Mouse (Mus musculus) left cerebral cortex, postnatal 25 days (tissue): ENCODE data around the gene Sema4a. TPM values are rescaled to one million over a fixed set of nuclear protein-coding genes. Genes with fewer than 3 reads are reported as not detected.

Experiments used
- DNase-seq, 2 experiments: peaks; one replicate each; pipeline ENCODE4 v3.0.0; 2022; ENCODE audit warnings: low spot score in 2 of 2, mixed read lengths in 1 of 2
- intact Hi-C: fragments of 180-260 bp; cut with DNase I; formaldehyde crosslinking; loops from one replicate; pipeline ENCODE4 v1.15.1; 2025
- microRNA-seq, 2 experiments: library from miRNA; unstranded; fragments of <30 nt; microRNA quantifications; one replicate each; pipeline ENCODE4 v1.2.0; 2022
- total RNA-seq, 2 experiments: library from RNA; stranded (reverse); gene quantifications; 2 replicates each; pipeline ENCODE4 v1.2.3; 2021

The Sema4a gene
- total RNA-seq, 2 experiments from 2014 or later: 49.2 to 57.9 TPM

DNA sequence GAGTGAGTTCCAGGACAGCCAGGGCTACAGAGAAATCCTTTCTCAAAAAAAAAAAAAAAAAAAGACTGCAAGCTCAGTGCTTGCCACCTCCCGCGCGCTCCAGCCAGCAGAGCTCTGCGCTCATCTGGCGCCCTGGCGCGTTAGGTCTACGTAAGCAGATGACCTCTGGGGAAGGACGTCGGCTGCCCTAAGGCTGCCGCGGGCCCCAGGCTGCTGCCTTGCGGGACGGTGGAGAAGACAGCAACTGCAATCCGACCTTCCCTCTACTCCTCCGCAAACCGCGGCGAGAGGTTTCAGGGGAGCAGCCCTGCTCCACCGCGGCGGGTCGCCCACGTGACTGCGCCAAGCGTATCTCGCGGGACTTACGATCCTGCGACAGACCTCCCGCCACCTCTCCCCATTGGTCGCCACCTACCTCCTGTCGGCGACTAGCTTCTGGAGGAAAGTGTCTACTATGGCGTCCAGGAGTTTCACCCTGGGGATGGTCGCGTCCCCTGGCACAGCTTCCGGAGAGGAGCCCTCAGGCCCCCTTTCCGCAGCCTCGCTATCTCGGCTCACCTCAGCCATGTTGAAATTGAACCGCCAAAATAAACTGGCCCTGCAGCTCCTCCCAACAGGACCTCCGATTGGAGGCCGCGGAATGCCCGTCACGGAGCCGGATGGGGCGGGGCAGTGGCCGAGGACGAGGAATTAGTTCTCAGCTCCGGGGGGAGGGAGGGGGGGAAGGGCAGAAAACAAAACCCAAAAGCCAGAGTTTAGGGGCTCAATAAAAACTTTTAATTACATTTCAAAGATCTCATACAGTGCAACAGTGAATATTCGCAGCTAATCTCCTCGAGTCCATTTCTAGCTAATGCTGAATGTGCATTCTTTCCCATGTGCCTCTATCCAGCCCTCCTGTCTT is 51.0 kb downstream of the Sema4a start, which contains the start of gene Pmf1:
Gene Pmf1 (minus strand): TSS at position 591 of the 904 bp plus-strand sequence.
- peak; percentile 90 to 93 for DNase-seq
- intact Hi-C loops: no loop called here

- intact Hi-C loops: no loop called here
- DNase-seq: no peak
Measured at GRCm38 (mm10) chr3:88408953-88409352, 52.0 kb downstream of the Sema4a start.

DNA sequence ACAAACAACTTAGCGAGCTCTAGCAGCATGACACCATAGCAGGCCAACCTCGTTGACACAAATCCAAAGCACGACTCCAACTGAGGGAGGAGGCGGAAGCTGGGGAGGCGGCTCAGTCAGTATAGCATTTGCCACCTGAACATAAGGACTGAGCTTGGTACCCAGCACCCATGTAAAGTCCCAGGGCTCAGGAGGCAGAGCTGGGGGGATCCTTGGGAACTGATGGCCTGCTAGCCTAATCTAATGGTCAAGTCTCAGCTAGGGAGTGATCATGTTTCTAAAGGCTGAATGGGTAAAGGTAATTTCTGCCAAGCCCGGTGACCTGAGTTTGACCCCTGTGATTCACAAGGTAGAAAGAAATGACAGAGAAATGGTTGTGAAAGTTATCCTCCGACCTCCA is 53.5 kb downstream of the Sema4a start:
- peak in 1 of 2 experiments; percentile 17 for DNase-seq
- intact Hi-C loops: loop anchor here (1.0 to 2.0 kb wide), 2 partner anchors 60 to 115 kb away; no protein-coding TSS in a partner anchor

GRCm38 (mm10) chr3:88407090-88407489 is 53.9 kb downstream of the Sema4a start:
- DNase-seq: peak; percentile 66 to 83
- intact Hi-C loops: loop anchor here (1.0 to 2.0 kb wide), 2 partner anchors 60 to 116 kb away; no protein-coding TSS in a partner anchor

DNA sequence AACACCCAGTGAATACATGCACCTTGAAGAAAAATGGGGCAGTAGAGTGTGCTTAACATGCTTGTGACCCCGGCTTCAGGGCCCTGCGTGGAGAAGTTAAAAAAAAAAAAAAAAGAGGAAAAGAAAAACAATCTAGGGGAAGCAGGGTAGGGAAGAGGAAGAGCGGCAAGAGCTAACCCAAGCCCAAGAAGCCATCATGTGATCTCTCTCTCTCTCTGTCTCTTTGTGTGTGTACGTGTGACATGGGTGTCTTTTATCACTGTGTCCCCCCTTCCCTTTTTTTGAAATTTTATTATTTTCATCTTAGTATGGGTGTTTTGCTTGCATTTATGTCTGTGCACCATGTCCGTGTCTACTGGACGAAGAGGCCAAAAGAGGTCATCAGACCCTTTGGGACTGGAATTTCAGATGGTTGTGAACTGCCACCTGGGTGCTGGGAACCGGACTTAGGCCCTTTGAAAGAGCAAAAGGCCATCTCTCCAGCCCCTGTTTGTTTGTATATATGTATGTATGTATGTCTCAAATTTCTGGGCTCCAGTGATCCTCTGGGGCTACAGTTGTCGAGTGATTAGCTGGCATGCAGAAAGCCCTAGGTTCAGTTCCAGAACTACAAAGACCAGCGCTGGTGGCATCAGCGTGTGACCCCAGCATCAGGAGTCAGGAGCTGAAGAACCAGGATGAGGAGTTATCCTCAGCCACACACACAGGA is 57.3 kb downstream of the Sema4a start:
- intact Hi-C loops: no loop called here
- DNase-seq: no peak

DNA sequence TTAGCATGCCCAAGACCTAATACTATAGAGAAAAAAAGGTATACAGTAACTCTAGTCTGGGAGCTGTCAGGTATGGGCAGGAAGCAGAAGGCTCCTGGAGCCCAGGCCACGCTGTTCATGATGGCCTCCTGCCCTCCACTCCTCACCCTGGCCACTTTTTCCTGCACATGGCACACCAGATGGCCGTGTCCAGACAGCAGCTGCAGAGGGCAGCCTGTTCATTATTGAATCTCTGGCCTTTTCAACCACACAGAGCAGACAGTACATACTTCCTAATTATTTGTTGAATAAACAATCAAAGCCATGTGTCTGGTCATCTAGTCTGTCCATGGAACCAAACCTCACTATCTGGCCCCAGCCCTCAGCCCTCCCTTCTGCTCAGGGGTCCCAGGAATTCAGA is 62.3 kb downstream of the Sema4a start:
- no peak for DNase-seq
- intact Hi-C loops: no loop called here

DNA sequence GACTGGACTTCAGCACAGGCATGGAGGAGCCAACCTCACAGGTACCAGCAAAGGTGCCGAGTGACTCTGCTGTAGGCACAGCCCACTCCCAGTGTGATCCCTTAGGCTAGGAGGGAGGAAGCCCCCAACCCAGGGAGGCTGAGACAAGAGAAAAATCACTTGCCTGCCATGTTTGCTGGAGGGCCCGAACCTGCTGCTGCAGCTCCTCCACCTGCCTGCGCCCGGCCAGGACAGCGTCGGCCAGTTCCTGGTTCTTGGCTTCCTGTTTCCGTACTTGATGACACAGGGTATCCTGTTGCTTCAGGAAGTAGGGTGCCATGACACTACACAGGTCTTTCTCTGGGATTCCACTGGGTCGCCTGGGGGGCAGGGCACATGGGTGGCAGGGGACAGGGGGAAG is 65.2 kb downstream of the Sema4a start:
- intact Hi-C loops: no loop called here

DNA sequence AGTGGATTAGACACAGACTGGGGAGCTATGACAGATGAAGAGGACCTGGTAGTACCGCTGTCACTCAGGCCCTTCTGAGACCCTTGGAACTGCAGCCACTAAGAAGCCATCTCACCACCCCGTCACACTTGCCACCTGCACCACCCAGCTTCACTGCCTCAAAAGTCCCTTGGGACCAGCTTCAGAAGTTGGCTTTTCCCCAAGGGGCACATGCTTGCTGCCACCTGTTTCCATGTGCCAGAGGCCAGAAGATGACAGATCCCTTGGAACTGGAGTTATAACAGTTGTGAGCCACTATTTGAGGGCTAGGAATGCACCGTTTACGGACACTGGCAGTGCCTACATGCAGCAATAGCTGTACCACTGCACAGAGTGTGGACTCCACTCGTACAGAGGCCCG is 65.7 kb downstream of the Sema4a start:
- intact Hi-C loops: no loop called here

More for the DNA sequence above, 65.2 kb downstream of the Sema4a start:
- no peak for DNase-seq

DNA sequence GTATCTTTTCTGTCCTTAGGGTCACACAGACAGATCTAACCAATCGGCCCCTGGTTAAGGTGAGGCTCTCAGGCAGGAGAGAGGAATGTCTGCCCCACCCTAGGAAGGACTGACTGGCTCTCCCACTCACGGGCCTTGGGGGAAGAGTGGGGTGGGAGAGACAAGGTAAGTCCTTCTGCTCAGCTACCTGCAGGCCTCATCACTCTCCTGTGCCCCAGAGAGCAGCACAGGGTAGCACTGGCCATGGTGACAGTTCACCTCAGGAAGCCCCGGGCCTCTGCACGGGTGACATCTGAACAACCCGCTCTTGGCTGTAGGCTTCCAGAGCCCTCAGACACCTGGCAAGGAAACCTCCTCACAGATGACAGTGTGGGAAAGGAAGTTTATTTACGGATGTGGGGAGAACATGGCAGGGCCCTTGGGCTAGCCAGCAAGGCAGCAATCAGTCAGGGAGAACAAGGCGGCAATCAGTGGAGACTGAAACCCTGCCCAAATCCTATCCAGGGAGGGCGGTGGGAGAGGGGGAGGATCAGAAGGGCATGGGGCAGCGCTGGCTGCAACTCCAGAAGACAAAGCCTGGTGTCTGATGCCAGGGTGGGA is 67.1 kb downstream of the Sema4a start:
- intact Hi-C loops: no loop called here
- DNase-seq: no peak

More for the DNA sequence above, 65.7 kb downstream of the Sema4a start:
- DNase-seq: no peak

Small RNA genes within 50 kb of the gene (microRNA-seq; reads per million reads assigned to microRNA genes)
- 0.99 to 1.0 reads per million in 2 experiments for gene Mir7011

Other genes starting within 250 kb of the Sema4a start
- gene Rhbg, start 206.5 kb downstream of the Sema4a start, total RNA-seq: not detected
- gene Gm38392, start 174.0 kb downstream of the Sema4a start, total RNA-seq: under 1 TPM; 0.37 to 0.41 TPM
- gene Tsacc, start 164.2 kb downstream of the Sema4a start, total RNA-seq: 1 to 10 TPM; 3.5 to 3.7 TPM
- gene Cct3, start 164.1 kb downstream of the Sema4a start, total RNA-seq: 100 to 1,000 TPM; 179 to 187 TPM
- gene Glmp, start 136.2 kb downstream of the Sema4a start, total RNA-seq: 10 to 100 TPM; 91.0 to 91.4 TPM
- 1 to 10 TPM; 1.2 to 2.6 TPM for gene Tmem79, start 125.0 kb downstream of the Sema4a start, total RNA-seq
- 10 to 100 TPM; 68.4 to 77.9 TPM for gene Smg5, start 124.9 kb downstream of the Sema4a start, total RNA-seq
- gene Paqr6, start 96.6 kb downstream of the Sema4a start, total RNA-seq: 1 to 10 TPM; 4.9 to 5.2 TPM
- gene Bglap3, start 88.4 kb downstream of the Sema4a start, total RNA-seq: 1 to 10 TPM; 1.0 to 1.1 TPM
- gene Bglap2, start 82.5 kb downstream of the Sema4a start, total RNA-seq: not detected
- 1 to 10 TPM in 1 of 2 experiments, under 1 TPM in 1; 0.96 to 4.2 TPM for gene Bglap, start 76.7 kb downstream of the Sema4a start, total RNA-seq
- 1 to 10 TPM; 5.1 to 6.2 TPM for gene Pmf1, start 50.9 kb downstream of the Sema4a start, total RNA-seq
- gene Slc25a44, start 36.0 kb downstream of the Sema4a start, total RNA-seq: 10 to 100 TPM; 77.4 to 79.3 TPM
- gene Lmna, start 48.8 kb upstream of the Sema4a start, total RNA-seq: 10 to 100 TPM; 42.1 to 48.7 TPM
- gene Mex3a, start 71.2 kb upstream of the Sema4a start, total RNA-seq: 1 to 10 TPM; 2.8 to 3.0 TPM
- not detected for gene Rab25, start 87.1 kb upstream of the Sema4a start, total RNA-seq
- gene Lamtor2, start 91.9 kb upstream of the Sema4a start, total RNA-seq: 10 to 100 TPM; 96.9 to 99.5 TPM
- gene Ubqln4, start 92.6 kb upstream of the Sema4a start, total RNA-seq: 100 to 1,000 TPM; 128 to 129 TPM
- gene Ssr2, start 114.7 kb upstream of the Sema4a start, total RNA-seq: 100 to 1,000 TPM in 1 of 2 experiments, 10 to 100 TPM in 1; 97.7 to 106 TPM
- gene Arhgef2, start 144.8 kb upstream of the Sema4a start, total RNA-seq: 100 to 1,000 TPM; 245 to 246 TPM
- not detected for gene Rxfp4, start 192.0 kb upstream of the Sema4a start, total RNA-seq
- 10 to 100 TPM; 54.0 to 57.1 TPM for gene Khdc4, start 224.6 kb upstream of the Sema4a start, total RNA-seq